In genomic region chr10:96075880-96076279, GRCm38 (mm10) we compare ENCODE assay signal across 10 mouse cellular contexts.
DNase-seq lines count a peak whose midpoint lies in the region; ATAC-seq and TF ChIP-seq lines count a peak whose summit lies in the region.
"Had no signal": no experiment of that assay in that cellular context is flagged by ENCODE, and none has a peak within 500 bp of the region (broad histone marks: within the 10 kb centered on the region; RNA-seq: fewer than 3 reads in every experiment).

No protein-coding gene starts in this region.

- H3K9me3 ChIP-seq in forebrain, postnatal 0 days (ENCODE audit: low read length), result no peaks in the 10 kb centered on the region
- H3K9me3 ChIP-seq in forebrain, embryonic 12.5 days, result no peaks in the 10 kb centered on the region
- no peaks in the 10 kb centered on the region for H3K9me3 ChIP-seq in midbrain, postnatal 0 days (ENCODE audit: low read length)
- no peaks in the 10 kb centered on the region for H3K9me3 ChIP-seq in midbrain, embryonic 10.5 days (replicated peaks)
- H3K9me3 ChIP-seq: kidney, embryonic 15.5 days; liver, embryonic 15.5 days had no signal

- no peaks in the 10 kb centered on the region for H3K36me3 ChIP-seq in forebrain, postnatal 0 days (ENCODE audit: insufficient read depth)
- no peaks in the 10 kb centered on the region for H3K36me3 ChIP-seq in forebrain, embryonic 12.5 days (replicated peaks)
- H3K36me3 ChIP-seq in midbrain, postnatal 0 days (ENCODE audit: insufficient read depth, low read length), result no peaks in the 10 kb centered on the region
- H3K36me3 ChIP-seq in midbrain, embryonic 10.5 days, result no peaks in the 10 kb centered on the region
- H3K36me3 ChIP-seq: kidney, embryonic 15.5 days; liver, embryonic 15.5 days had no signal

- H3K9ac ChIP-seq in forebrain, postnatal 0 days, result no peak overlapping the region
- no peak overlapping the region for H3K9ac ChIP-seq in forebrain, embryonic 12.5 days
- no peak overlapping the region for H3K9ac ChIP-seq in midbrain, postnatal 0 days (replicated peaks; ENCODE audit: low read length, poor library complexity, severe bottlenecking)
- H3K9ac ChIP-seq: kidney, embryonic 15.5 days; liver, embryonic 15.5 days had no signal

- TF ChIP-seq CTCF in forebrain, postnatal 0 days (IDR thresholded peaks at IDR 0.05; ENCODE audit: low read depth), result no peak
- TF ChIP-seq CTCF in midbrain, postnatal 0 days (IDR thresholded peaks at IDR 0.05), result no peak
- no peak for TF ChIP-seq CTCF in layer of hippocampus, adult 2 months (conservative IDR thresholded peaks at IDR 0.05)

- no peak overlapping the region for H3K4me2 ChIP-seq in forebrain, postnatal 0 days (ENCODE audit: low read depth)
- H3K4me2 ChIP-seq in forebrain, embryonic 12.5 days, result no peak overlapping the region
- no peak overlapping the region for H3K4me2 ChIP-seq in midbrain, postnatal 0 days (ENCODE audit: low read depth, low read length, poor library complexity, severe bottlenecking)
- H3K4me2 ChIP-seq: kidney, embryonic 15.5 days; liver, embryonic 15.5 days had no signal

- no peak overlapping the region for H3K4me3 ChIP-seq in forebrain, postnatal 0 days (ENCODE audit: low read depth, low read length)
- no peak overlapping the region for H3K4me3 ChIP-seq in forebrain, embryonic 12.5 days (replicated peaks)
- H3K4me3 ChIP-seq in midbrain, postnatal 0 days (ENCODE audit: low read depth, low read length), result no peak overlapping the region
- H3K4me3 ChIP-seq in midbrain, embryonic 10.5 days, result no peak overlapping the region
- H3K4me3 ChIP-seq in layer of hippocampus, adult 2 months, result no peak overlapping the region
- H3K4me3 ChIP-seq: kidney, embryonic 15.5 days; liver, embryonic 15.5 days had no signal

- peak; percentile 21; the same call in 1 of the 2 replicates for ATAC-seq in forebrain, postnatal 0 days
- no peak for ATAC-seq in forebrain, embryonic 12.5 days (ENCODE audit: low FRiP score)
- ATAC-seq in midbrain, postnatal 0 days (ENCODE audit: low FRiP score), result no peak

- WGBS in forebrain, postnatal 0 days, result 9% methylated on average over 7 of the region's 7 CpGs
- 29% methylated on average over 7 of the region's 7 CpGs for WGBS in forebrain, embryonic 12.5 days
- WGBS in midbrain, postnatal 0 days, result 15% methylated on average over 7 of the region's 7 CpGs
- WGBS in midbrain, embryonic 10.5 days, result 33% methylated on average over 7 of the region's 7 CpGs

- no peak overlapping the region for H3K27ac ChIP-seq in forebrain, postnatal 0 days (ENCODE audit: low read depth, low read length)
- H3K27ac ChIP-seq in forebrain, embryonic 12.5 days, result no peak overlapping the region
- H3K27ac ChIP-seq in midbrain, postnatal 0 days (ENCODE audit: low read depth, low read length), result no peak overlapping the region
- H3K27ac ChIP-seq in midbrain, embryonic 10.5 days (replicated peaks), result no peak overlapping the region
- peak overlapping the region; percentile 73 for H3K27ac ChIP-seq in layer of hippocampus, adult 2 months
- H3K27ac ChIP-seq: kidney, embryonic 15.5 days; liver, embryonic 15.5 days had no signal

- no peaks in the 10 kb centered on the region for H3K27me3 ChIP-seq in forebrain, postnatal 0 days (ENCODE audit: insufficient read depth, low read length)
- no peaks in the 10 kb centered on the region for H3K27me3 ChIP-seq in forebrain, embryonic 12.5 days
- H3K27me3 ChIP-seq in midbrain, postnatal 0 days (ENCODE audit: insufficient read depth, low read length), result no peaks in the 10 kb centered on the region
- no peaks in the 10 kb centered on the region for H3K27me3 ChIP-seq in midbrain, embryonic 10.5 days (ENCODE audit: low read depth, poor library complexity, severe bottlenecking)
- H3K27me3 ChIP-seq: kidney, embryonic 15.5 days; liver, embryonic 15.5 days had no signal

- H3K4me1 ChIP-seq in forebrain, postnatal 0 days (ENCODE audit: insufficient read depth), result no peaks in the 10 kb centered on the region
- H3K4me1 ChIP-seq in forebrain, embryonic 12.5 days, result peaks cover 7% of the 10 kb centered on the region
- no peaks in the 10 kb centered on the region for H3K4me1 ChIP-seq in midbrain, postnatal 0 days (ENCODE audit: insufficient read depth, low read length)
- H3K4me1 ChIP-seq in midbrain, embryonic 10.5 days, result 0 out of 2 replicates have a peak, but pooled peaks cover 6% of the 10 kb centered on the region
- H3K4me1 ChIP-seq: kidney, embryonic 15.5 days; liver, embryonic 15.5 days had no signal

- peak; percentile 53 for DNase-seq in forebrain, postnatal 0 days
- DNase-seq in midbrain, postnatal 0 days (ENCODE audit: low spot score), result peak; percentile 53
- no peak for DNase-seq in midbrain, embryonic 10.5 days (ENCODE audit: low spot score)
- peak in 1 of 2 experiments; percentile 60 for DNase-seq in layer of hippocampus, adult 2 months (ENCODE audit: low spot score in 2 of 2)
- DNase-seq in telencephalon, adult 2 months (ENCODE audit: low read depth, low spot score), result peak; percentile 13
- no peak for DNase-seq in adrenal gland, postnatal 36 days
- no peak for DNase-seq in thymus, postnatal 14 days

Comparison
In these comparisons a context has a peak if more than half of its experiments do, and no peak if none do; other contexts are left out.
1. DNase-seq: peak in forebrain, postnatal 0 days (single experiment), midbrain, postnatal 0 days (single experiment) and telencephalon, adult 2 months (single experiment); none in midbrain, embryonic 10.5 days (single experiment), adrenal gland, postnatal 36 days (0 of 2) and thymus, postnatal 14 days (single experiment).